Mouse (Mus musculus): ENCODE measurements around the gene Cnot2. TPM values are rescaled to one million over a fixed set of nuclear protein-coding genes. Genes with fewer than 3 reads are reported as not detected.

Gene Cnot2
- polyA plus RNA-seq, 1 experiment from 2014 or later, result 57.9 TPM

- no peak overlapping the region for H3K4me2 ChIP-seq
- no peak overlapping the region for H3K4me3 ChIP-seq
- no peaks in the 10 kb centered on the region for H3K4me1 ChIP-seq
- no peak for ATAC-seq
- H3K9ac ChIP-seq, result no peak overlapping the region
- H3K36me3 ChIP-seq, result no peaks in the 10 kb centered on the region
- WGBS (ENCODE audit: insufficient replicate concordance), result 83% methylated on average over 8 of the region's 8 CpGs
- H3K27me3 ChIP-seq (replicated peaks), result no peaks in the 10 kb centered on the region
- H3K27ac ChIP-seq, result no peak overlapping the region
- H3K9me3 ChIP-seq (replicated peaks), result 0 out of 2 replicates have a peak, but pooled peaks cover 5% of the 10 kb centered on the region
Measured at GRCm38 (mm10) chr10:116444826-116445225, 136.5 kb downstream of the Cnot2 start.

- H3K36me3 ChIP-seq, result no peaks in the 10 kb centered on the region
- H3K9me3 ChIP-seq (replicated peaks), result 0 out of 2 replicates have a peak, but pooled peaks cover 7% of the 10 kb centered on the region
- H3K9ac ChIP-seq, result no peak overlapping the region
- H3K4me2 ChIP-seq, result no peak overlapping the region
- no peak for ATAC-seq
- H3K27ac ChIP-seq, result no peak overlapping the region
- no peak overlapping the region for H3K4me3 ChIP-seq
- no peaks in the 10 kb centered on the region for H3K27me3 ChIP-seq (replicated peaks)
- H3K4me1 ChIP-seq, result no peaks in the 10 kb centered on the region
- WGBS (ENCODE audit: insufficient replicate concordance), result 82% methylated on average over 10 of the region's 10 CpGs
Measured at GRCm38 (mm10) chr10:116444371-116444770, 136.9 kb downstream of the Cnot2 start.

GRCm38 (mm10) chr10:116440946-116441345 lies 140.4 kb downstream of the Cnot2 start:
- Histone ChIP-seq H3K9ac (no peak overlapping the region), H3K4me1 (no peaks in the 10 kb centered on the region), H3K36me3 (no peaks in the 10 kb centered on the region), H3K27ac (no peak overlapping the region), H3K27me3 (replicated peaks) (no peaks in the 10 kb centered on the region), H3K4me2 (no peak overlapping the region), H3K9me3 (replicated peaks) (peaks cover 22% of the 10 kb centered on the region), H3K4me3 (no peak overlapping the region)
- ATAC-seq, result no peak
- 85% methylated on average over 7 of the region's 7 CpGs for WGBS (ENCODE audit: insufficient replicate concordance)

GRCm38 (mm10) chr10:116440088-116440487 lies 141.2 kb downstream of the Cnot2 start:
- no peak overlapping the region for H3K4me2 ChIP-seq
- ATAC-seq, result 0 out of 2 replicates have a peak, but pooled peaks have one; percentile 37
- no peak overlapping the region for H3K4me3 ChIP-seq
- H3K27ac ChIP-seq, result no peak overlapping the region
- no peak overlapping the region for H3K9ac ChIP-seq
- H3K9me3 ChIP-seq (replicated peaks), result peaks cover 22% of the 10 kb centered on the region
- H3K4me1 ChIP-seq, result no peaks in the 10 kb centered on the region
- H3K36me3 ChIP-seq, result no peaks in the 10 kb centered on the region
- no peaks in the 10 kb centered on the region for H3K27me3 ChIP-seq (replicated peaks)
- 53% methylated on average over 10 of the region's 10 CpGs for WGBS (ENCODE audit: insufficient replicate concordance)

- Histone ChIP-seq H3K27ac (no peak overlapping the region), H3K4me3 (no peak overlapping the region), H3K27me3 (replicated peaks) (no peaks in the 10 kb centered on the region), H3K9ac (no peak overlapping the region), H3K4me1 (no peaks in the 10 kb centered on the region), H3K4me2 (no peak overlapping the region), H3K36me3 (no peaks in the 10 kb centered on the region), H3K9me3 (replicated peaks) (peaks cover 22% of the 10 kb centered on the region)
- 76% methylated on average over 12 of the region's 12 CpGs for WGBS (ENCODE audit: insufficient replicate concordance)
- ATAC-seq, result no peak
Measured at GRCm38 (mm10) chr10:116435455-116435854, 145.9 kb downstream of the Cnot2 start.

Small RNA genes within 50 kb of the gene (microRNA-seq; reads per million reads assigned to microRNA genes)
- gene Gm25190, result not detected

Other genes with a start within 250 kb of the Cnot2 start
- 0.67 and 0.81 TPM in 2 replicates for gene Kcnmb4, start 107.6 kb downstream of the Cnot2 start, polyA plus RNA-seq (2016; fragmentation: Nextera tagmentation; extraction: Ambion mirVana)